Mouse (Mus musculus) CH12.LX (cell line): ENCODE data around the gene C1rl. TPM values are rescaled to one million over a fixed set of nuclear protein-coding genes. Genes with fewer than 3 reads are reported as not detected.

Source experiments
- DNase-seq: peaks from one replicate; pipeline ENCODE4 v3.0.0-alpha.2; 2013; ENCODE audit errors: extremely low read depth
- H3K27ac ChIP-seq: 2 replicates; pipeline ENCODE4 v1.5.1; 2012; ENCODE audit warnings: low read depth, mild to moderate bottlenecking, control low read depth, moderate library complexity; ENCODE audit not compliant: insufficient read depth
- H3K27me3 ChIP-seq: replicated peaks from 2 replicates; pipeline ENCODE3; 2012; ENCODE audit warnings: inconsistent platforms
- H3K36me3 ChIP-seq, 2 experiments: replicated peaks in 1 of 2; 2 replicates each; pipeline versions ENCODE3 to v1.6.1; 2012; ENCODE audit warnings: inconsistent platforms in 1 of 2, low read length in 1 of 2, mild to moderate bottlenecking in 1 of 2, mixed read lengths in 1 of 2, moderate library complexity in 1 of 2; ENCODE audit not compliant: control insufficient read depth in 1 of 2, insufficient read depth in 1 of 2
- H3K4me1 ChIP-seq, 2 experiments: 2 replicates each; pipeline ENCODE4 v1.6.1; 2012; ENCODE audit warnings: inconsistent platforms in 1 of 2, moderate library complexity in 1 of 2; ENCODE audit not compliant: insufficient read depth in 2 of 2, control insufficient read depth in 1 of 2
- H3K4me2 ChIP-seq: 2 replicates; pipeline ENCODE4 v1.6.1; 2012; ENCODE audit warnings: low read depth, mild to moderate bottlenecking, control low read depth; ENCODE audit not compliant: poor library complexity, insufficient read depth, severe bottlenecking
- H3K4me3 ChIP-seq, 3 experiments: fragments of 150-350 bp in 1 of 3; sonication (generic) in 1 of 3; replicated peaks in 1 of 3; 2 replicates each; pipeline versions ENCODE3 to v1.5.1; 2011 to 2012; ENCODE audit warnings: low read depth in 2 of 3, low read length in 2 of 3, mild to moderate bottlenecking in 2 of 3, moderate library complexity in 2 of 3, control low read depth in 1 of 3, improper control_type of control experiment in 1 of 3, inconsistent platforms in 1 of 3, mixed read lengths in 1 of 3; ENCODE audit not compliant: poor library complexity in 1 of 3
- H3K79me2 ChIP-seq: replicated peaks from 2 replicates; pipeline ENCODE4 v1.6.1; 2012; ENCODE audit warnings: mild to moderate bottlenecking, moderate library complexity; ENCODE audit not compliant: control insufficient read depth, poor library complexity, insufficient read depth, severe bottlenecking; ENCODE audit errors: extremely low read depth
- H3K9ac ChIP-seq: 2 replicates; pipeline ENCODE4 v1.6.1; 2012; ENCODE audit warnings: low read depth, mild to moderate bottlenecking, control low read depth, moderate library complexity; ENCODE audit not compliant: insufficient read depth
- H3K9me3 ChIP-seq: replicated peaks from 2 replicates; pipeline ENCODE3; 2012; ENCODE audit warnings: low read length, inconsistent platforms, mixed read lengths
- CHD1 ChIP-seq: IDR thresholded peaks from 2 replicates; pipeline ENCODE4 v1.6.1; 2012; ENCODE audit warnings: low read depth, low read length, improper control_type of control experiment, inconsistent platforms
- CTCF ChIP-seq, 2 experiments: IDR thresholded peaks in 1 of 2; conservative IDR thresholded peaks in 1 of 2; 2 replicates each; pipeline ENCODE4 v1.5.1; 2011 to 2012; ENCODE audit warnings: low read depth in 2 of 2, low read length in 2 of 2, improper control_type of control experiment in 1 of 2, inconsistent platforms in 1 of 2, mild to moderate bottlenecking in 1 of 2, moderate library complexity in 1 of 2
- E2F4 ChIP-seq: IDR thresholded peaks from 2 replicates; pipeline ENCODE4 v1.6.1; 2011; ENCODE audit warnings: low read depth, low read length, improper control_type of control experiment; ENCODE audit not compliant: insufficient replicate concordance
- ELF1 ChIP-seq: IDR thresholded peaks from 2 replicates; pipeline ENCODE4 v1.6.1; 2014; ENCODE audit warnings: low read depth, mild to moderate bottlenecking, inconsistent platforms, low read length, improper control_type of control experiment
- EP300 ChIP-seq: IDR thresholded peaks from 2 replicates; pipeline ENCODE4 v1.6.1; 2011; ENCODE audit warnings: low read length, improper control_type of control experiment
- ETS1 ChIP-seq: conservative IDR thresholded peaks from 2 replicates; pipeline ENCODE4 v1.6.1; 2012; ENCODE audit warnings: low read depth, mild to moderate bottlenecking, inconsistent platforms, low read length, improper control_type of control experiment, moderate library complexity
- GABPA ChIP-seq: IDR thresholded peaks from 2 replicates; pipeline ENCODE4 v1.6.1; 2012; ENCODE audit warnings: low read depth, low read length, improper control_type of control experiment, inconsistent platforms; ENCODE audit not compliant: insufficient replicate concordance
- HCFC1 ChIP-seq: IDR thresholded peaks from 2 replicates; pipeline ENCODE4 v1.6.1; 2012; ENCODE audit warnings: low read depth, mild to moderate bottlenecking, inconsistent platforms, low read length, improper control_type of control experiment
- IRF4 ChIP-seq: IDR thresholded peaks from 2 replicates; pipeline ENCODE4 v1.6.1; 2014; ENCODE audit warnings: low read depth, mild to moderate bottlenecking, inconsistent platforms, low read length, improper control_type of control experiment
- JUN ChIP-seq: IDR thresholded peaks from 2 replicates; pipeline ENCODE4 v1.6.1; 2011; ENCODE audit warnings: low read depth, mild to moderate bottlenecking, low read length, improper control_type of control experiment, moderate library complexity; ENCODE audit not compliant: insufficient read depth
- MAFK ChIP-seq: IDR thresholded peaks from 2 replicates; pipeline ENCODE4 v1.6.1; 2011; ENCODE audit warnings: low read length, improper control_type of control experiment; ENCODE audit not compliant: insufficient replicate concordance
- MAZ ChIP-seq: IDR thresholded peaks from 2 replicates; pipeline ENCODE4 v1.6.1; 2012; ENCODE audit warnings: low read depth, mild to moderate bottlenecking, inconsistent platforms, low read length, improper control_type of control experiment, moderate library complexity
- PAX5 ChIP-seq: IDR thresholded peaks from 2 replicates; pipeline ENCODE4 v1.6.1; 2012; ENCODE audit warnings: low read length, inconsistent platforms, mixed read lengths
- RAD21 ChIP-seq: IDR thresholded peaks from 2 replicates; pipeline ENCODE4 v1.6.1; 2011; ENCODE audit warnings: low read depth, mild to moderate bottlenecking, low read length, improper control_type of control experiment, moderate library complexity
- SIN3A ChIP-seq: IDR thresholded peaks from 2 replicates; pipeline ENCODE4 v1.6.1; 2012; ENCODE audit warnings: low read length, improper control_type of control experiment, inconsistent platforms
- SMC3 ChIP-seq: IDR thresholded peaks from 2 replicates; pipeline ENCODE4 v1.6.1; 2011; ENCODE audit warnings: low read depth, low read length, improper control_type of control experiment
- TCF12 ChIP-seq: IDR thresholded peaks from 2 replicates; pipeline ENCODE4 v1.6.1; 2014; ENCODE audit warnings: low read depth, mild to moderate bottlenecking, inconsistent platforms, low read length, improper control_type of control experiment
- USF2 ChIP-seq: conservative IDR thresholded peaks from 2 replicates; pipeline ENCODE4 v1.6.1; 2011; ENCODE audit warnings: low read depth, low read length, improper control_type of control experiment
- ZC3H11A ChIP-seq: IDR thresholded peaks from 2 replicates; pipeline ENCODE4 v1.6.1; 2012; ENCODE audit warnings: low read depth, mild to moderate bottlenecking, inconsistent platforms, low read length, improper control_type of control experiment
- ZKSCAN1 ChIP-seq: IDR thresholded peaks from 2 replicates; pipeline ENCODE4 v1.6.1; 2012; ENCODE audit warnings: low read depth, inconsistent platforms, low read length, improper control_type of control experiment, borderline replicate concordance
- ZNF384 ChIP-seq: IDR thresholded peaks from 2 replicates; pipeline ENCODE4 v1.6.1; 2012; ENCODE audit warnings: low read depth, low read length, improper control_type of control experiment, inconsistent platforms
- dilution Hi-C: fragments of 300-500 bp; cut with MboI; formaldehyde crosslinking; loops from 2 replicates; pipeline ENCODE4 v1.14.3; 2020; ENCODE audit warnings: low sequenced_read_pairs; ENCODE audit not compliant: extremely low pct_unique_long_range_greater_than_20kb, extremely low pct_ligation_motif_present
- in situ Hi-C: fragments of 300-500 bp; cut with MboI; formaldehyde crosslinking; loops from 3 replicates; pipeline ENCODE4 v1.14.3; 2019; ENCODE audit warnings: low sequenced_read_pairs, low pct_ligation_motif_present, low pct_unique_long_range_greater_than_20kb, mixed read lengths
- polyA plus RNA-seq: library from polyadenylated mRNA; unstranded; fragments of >175 nt; gene quantifications from 2 replicates; pipeline ENCODE4 v1.2.1, GENCODE M21; 2012; ENCODE audit warnings: low read depth; ENCODE audit not compliant: insufficient read length
- total RNA-seq, 2 experiments: library from RNA; depleted of rRNA; stranded (reverse); fragments of 300-350 nt in 1 of 2; fragments of >200 nt in 1 of 2; gene quantifications; 2 replicates each; pipeline ENCODE4 v1.2.3; 2012 to 2014

Gene C1rl
- total and polyA plus RNA-seq, 3 experiments: 0.59 to 2.4 (median 1.2) TPM

DNA sequence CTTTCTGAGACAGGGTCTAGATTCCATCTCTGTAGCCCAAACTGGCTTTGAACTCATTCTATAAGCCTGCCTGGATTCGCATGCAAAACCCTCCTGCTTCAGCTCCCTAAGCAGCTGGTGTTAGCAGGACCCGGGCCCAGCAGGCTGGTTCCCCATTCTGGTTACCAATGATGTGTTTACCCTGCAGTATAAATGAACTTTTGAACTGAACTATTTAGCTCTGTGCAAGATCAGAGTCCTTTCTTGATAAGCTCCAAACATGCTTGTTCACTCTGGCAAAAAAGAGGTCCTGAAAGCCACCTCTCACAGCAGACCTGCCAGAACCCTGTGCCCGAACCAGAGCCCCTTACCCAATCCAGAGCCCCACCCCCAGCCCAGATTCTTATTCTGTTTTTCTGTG is 35.0 kb downstream of the C1rl start:
- no peak for DNase-seq
- in situ Hi-C loops: no loop called here
- Histone ChIP-seq H3K4me1 (no peaks in the 10 kb centered on the region), H3K9ac (no peak overlapping the region), H3K27me3 (no peaks in the 10 kb centered on the region), H3K9me3 (no peaks in the 10 kb centered on the region), H3K4me2 (no peak overlapping the region), H3K4me3 (no peak overlapping the region), H3K27ac (no peak overlapping the region), H3K36me3 (no peaks in the 10 kb centered on the region), H3K79me2 (no peaks in the 10 kb centered on the region)
- TF ChIP-seq E2F4: no peak
- TF ChIP-seq ETS1: no peak
- TF ChIP-seq CTCF (conservative IDR thresholded peaks at IDR 0.05 in 1 of 2, IDR thresholded peaks at IDR 0.05 in 1 of 2; ENCODE audit: low read depth in 2 of 2, low read length in 2 of 2): no peak
- TF ChIP-seq ZKSCAN1: no peak
- TF ChIP-seq GABPA: no peak
- dilution Hi-C loops: no loop called here

GRCm38 (mm10) chr6:124531077-124531476 is 38.2 kb downstream of the C1rl start:
- TF ChIP-seq ELF1 (no peak), PAX5 (no peak), CTCF (conservative IDR thresholded peaks at IDR 0.05 in 1 of 2, IDR thresholded peaks at IDR 0.05 in 1 of 2; ENCODE audit: low read depth in 2 of 2, low read length in 2 of 2) (no peak), USF2 (no peak), MAZ (no peak), TCF12 (no peak), HCFC1 (no peak), ZKSCAN1 (no peak), IRF4 (no peak), SIN3A (no peak), E2F4 (no peak), JUN (no peak), EP300 (no peak), GABPA (no peak), SMC3 (no peak), ZNF384 (no peak), ZC3H11A (no peak), RAD21 (no peak), CHD1 (no peak), MAFK (no peak)
- TF ChIP-seq, all 38 proteins: peak for 0
- Histone ChIP-seq H3K27me3 (no peaks in the 10 kb centered on the region), H3K27ac (no peak overlapping the region), H3K79me2 (no peaks in the 10 kb centered on the region), H3K9me3 (no peaks in the 10 kb centered on the region), H3K4me2 (no peak overlapping the region), H3K4me3 (no peak overlapping the region), H3K36me3 (no peaks in the 10 kb centered on the region), H3K9ac (no peak overlapping the region), H3K4me1 (no peaks in the 10 kb centered on the region; a peak in 1 of 4 replicates)
- DNase-seq: no peak
- in situ Hi-C loops (no loop called here), dilution Hi-C loops (no loop called here)
